Mouse (Mus musculus): ENCODE results near the gene Alkbh2. TPM values are rescaled to one million over a fixed set of nuclear protein-coding genes. Genes with fewer than 3 reads are reported as not detected.

The Alkbh2 gene
- polyA plus RNA-seq, 1 experiment, result 9.4 TPM

- no peak for DNase-seq (ENCODE audit: low spot score)
These were observed 26.1 kb downstream of the Alkbh2 start for GRCm38 (mm10) chr5:114101873-114102272.

- DNase-seq (ENCODE audit: low spot score), result peak; percentile 25
These were observed 27.5 kb downstream of the Alkbh2 start for GRCm38 (mm10) chr5:114100390-114101099.

GRCm38 (mm10) chr5:114099709-114100389, 28.2 kb downstream of the Alkbh2 start:
- peak; percentile 91 for DNase-seq (ENCODE audit: low spot score)

- DNase-seq (ENCODE audit: low spot score), result peak; percentile 55
These were observed 36.8 kb downstream of the Alkbh2 start, which contains the start of gene Svop for GRCm38 (mm10) chr5:114091057-114091807. TSS of gene Svop (minus strand) at chr5:114091570.

GRCm38 (mm10) chr5:114090421-114091013, 37.5 kb downstream of the Alkbh2 start:
- DNase-seq (ENCODE audit: low spot score), result no peak

GRCm38 (mm10) chr5:114087875-114088480, 40.0 kb downstream of the Alkbh2 start:
- DNase-seq (ENCODE audit: low spot score), result no peak

- no peak for DNase-seq (ENCODE audit: low spot score)
These were observed 42.5 kb downstream of the Alkbh2 start for GRCm38 (mm10) chr5:114085501-114085900.

GRCm38 (mm10) chr5:114077009-114077408, 51.0 kb downstream of the Alkbh2 start:
- no peak for DNase-seq (ENCODE audit: low spot score)

Other genes with a start within 250 kb of the Alkbh2 start
- gene Coro1c, start 219.5 kb downstream of the Alkbh2 start, polyA plus RNA-seq (2012; rRNA removed), result 116 and 159 TPM in 2 replicates
- gene Ssh1, start 134.3 kb downstream of the Alkbh2 start, polyA plus RNA-seq (2012; rRNA removed), result 9.3 and 14.8 TPM in 2 replicates
- gene Dao, start 124.5 kb downstream of the Alkbh2 start, polyA plus RNA-seq (2012; rRNA removed), result 0.10 TPM in 1 of 2 replicates, not detected in the other
- gene Usp30, start 62.8 kb downstream of the Alkbh2 start, polyA plus RNA-seq (2012; rRNA removed), result 17.9 and 19.1 TPM in 2 replicates
- gene Svop, start 36.6 kb downstream of the Alkbh2 start, polyA plus RNA-seq (2012; rRNA removed), result 0.12 and 0.16 TPM in 2 replicates
- gene Ung, start 2.2 kb upstream of the Alkbh2 start, polyA plus RNA-seq (2012; rRNA removed), result 2.4 and 3.3 TPM in 2 replicates
- 7.7 and 9.6 TPM in 2 replicates for gene Acacb, start 18.3 kb upstream of the Alkbh2 start, polyA plus RNA-seq (2012; rRNA removed)
- not detected in 2 replicates for gene Foxn4, start 145.6 kb upstream of the Alkbh2 start, polyA plus RNA-seq (2012; rRNA removed)
- gene Myo1h, start 160.9 kb upstream of the Alkbh2 start, polyA plus RNA-seq (2012; rRNA removed), result 2.8 and 3.1 TPM in 2 replicates